Mouse (Mus musculus): ENCODE measurements at regions not wholly inside any gene's neighbourhood (a gene's known extent, or its start where the extent isn't known, plus 50 kb on each side); places are given as distances from the start of the nearest gene placed in this dataset.
A peak's percentile ranks its signal among the peaks of the same experiment; 100 is the strongest.

GRCm38 (mm10) chr1:153962161-153962720, 62.2 kb upstream of the Teddm2 start:
- no peak for ATAC-seq (replicated peaks; ENCODE audit: low FRiP score, poor library complexity, severe bottlenecking)

- ATAC-seq (replicated peaks; ENCODE audit: low FRiP score, poor library complexity, severe bottlenecking), result no peak
These were observed 63.8 kb upstream of the Teddm2 start for GRCm38 (mm10) chr1:153963744-153964342.

GRCm38 (mm10) chr1:153969401-153969800, 69.4 kb upstream of the Teddm2 start:
- ATAC-seq (replicated peaks; ENCODE audit: low FRiP score, poor library complexity, severe bottlenecking), result no peak

GRCm38 (mm10) chr1:153974300-153974699, 74.3 kb upstream of the Teddm2 start:
- ATAC-seq (replicated peaks; ENCODE audit: low FRiP score, poor library complexity, severe bottlenecking), result no peak

- no peak for ATAC-seq (replicated peaks; ENCODE audit: low FRiP score, poor library complexity, severe bottlenecking)
These were observed 78.1 kb upstream of the Teddm2 start for GRCm38 (mm10) chr1:153977963-153978726.

- no peak for ATAC-seq (replicated peaks; ENCODE audit: low FRiP score, poor library complexity, severe bottlenecking)
These were observed 80.9 kb upstream of the Teddm2 start for GRCm38 (mm10) chr1:153980886-153981285.

GRCm38 (mm10) chr1:153985595-153985994, 85.6 kb upstream of the Teddm2 start:
- ATAC-seq (replicated peaks; ENCODE audit: low FRiP score, poor library complexity, severe bottlenecking), result no peak

- ATAC-seq (replicated peaks; ENCODE audit: low FRiP score, poor library complexity, severe bottlenecking), result no peak
These were observed 86.6 kb upstream of the Teddm2 start for GRCm38 (mm10) chr1:153986632-153987031.

- ATAC-seq (replicated peaks; ENCODE audit: low FRiP score, poor library complexity, severe bottlenecking), result no peak
These were observed 88.3 kb upstream of the Teddm2 start for GRCm38 (mm10) chr1:153988297-153988696.

GRCm38 (mm10) chr1:153990651-153991435, 90.8 kb upstream of the Teddm2 start:
- ATAC-seq (replicated peaks; ENCODE audit: low FRiP score, poor library complexity, severe bottlenecking), result no peak

GRCm38 (mm10) chr1:153992466-153992865, 92.4 kb upstream of the Teddm2 start:
- no peak for ATAC-seq (replicated peaks; ENCODE audit: low FRiP score, poor library complexity, severe bottlenecking)

GRCm38 (mm10) chr1:153994871-153995270, 94.8 kb upstream of the Teddm2 start:
- ATAC-seq (replicated peaks; ENCODE audit: low FRiP score, poor library complexity, severe bottlenecking), result no peak

GRCm38 (mm10) chr1:153997201-153998181, 97.5 kb upstream of the Teddm2 start:
- ATAC-seq (replicated peaks; ENCODE audit: low FRiP score, poor library complexity, severe bottlenecking), result no peak

- no peak for ATAC-seq (replicated peaks; ENCODE audit: low FRiP score, poor library complexity, severe bottlenecking)
These were observed 99.7 kb upstream of the Teddm2 start for GRCm38 (mm10) chr1:153999776-154000175.

- no peak for ATAC-seq (replicated peaks; ENCODE audit: low FRiP score, poor library complexity, severe bottlenecking)
These were observed 103.6 kb upstream of the Teddm2 start for GRCm38 (mm10) chr1:154003669-154004068.

GRCm38 (mm10) chr1:154004647-154005046, 104.6 kb upstream of the Teddm2 start:
- no peak for ATAC-seq (replicated peaks; ENCODE audit: low FRiP score, poor library complexity, severe bottlenecking)

GRCm38 (mm10) chr1:154006055-154006454, 106.0 kb upstream of the Teddm2 start:
- no peak for ATAC-seq (replicated peaks; ENCODE audit: low FRiP score, poor library complexity, severe bottlenecking)

- ATAC-seq (replicated peaks; ENCODE audit: low FRiP score, poor library complexity, severe bottlenecking), result peak; percentile 53; the same call in 1 of the 2 replicates
These were observed 107.4 kb upstream of the Teddm2 start for GRCm38 (mm10) chr1:154007440-154007839.

GRCm38 (mm10) chr1:154008593-154009310, 108.7 kb upstream of the Teddm2 start:
- ATAC-seq (replicated peaks; ENCODE audit: low FRiP score, poor library complexity, severe bottlenecking), result no peak

All from erythroid progenitor cell, adult 5-6 weeks (primary cell).